Mouse (Mus musculus): ENCODE results near the gene Ctdspl2.

- TF ChIP-seq POLR2A (IDR thresholded peaks at IDR 0.05; ENCODE audit: borderline replicate concordance, low read depth, low read length) (no peak), CTCF (IDR thresholded peaks at IDR 0.05; ENCODE audit: low read depth, low read length) (no peak)
Observed at GRCm38 (mm10) chr2:122059365-122060115, 103.7 kb downstream of the Ctdspl2 start.

Measured in bone marrow macrophage, adult 2 months (primary cell).